Mouse (Mus musculus): ENCODE results near the gene Sec14l5. TPM values are rescaled to one million over a fixed set of nuclear protein-coding genes. Genes with fewer than 3 reads are reported as not detected.

Sec14l5 gene
- polyA plus RNA-seq, 1 experiment: not detected

DNA sequence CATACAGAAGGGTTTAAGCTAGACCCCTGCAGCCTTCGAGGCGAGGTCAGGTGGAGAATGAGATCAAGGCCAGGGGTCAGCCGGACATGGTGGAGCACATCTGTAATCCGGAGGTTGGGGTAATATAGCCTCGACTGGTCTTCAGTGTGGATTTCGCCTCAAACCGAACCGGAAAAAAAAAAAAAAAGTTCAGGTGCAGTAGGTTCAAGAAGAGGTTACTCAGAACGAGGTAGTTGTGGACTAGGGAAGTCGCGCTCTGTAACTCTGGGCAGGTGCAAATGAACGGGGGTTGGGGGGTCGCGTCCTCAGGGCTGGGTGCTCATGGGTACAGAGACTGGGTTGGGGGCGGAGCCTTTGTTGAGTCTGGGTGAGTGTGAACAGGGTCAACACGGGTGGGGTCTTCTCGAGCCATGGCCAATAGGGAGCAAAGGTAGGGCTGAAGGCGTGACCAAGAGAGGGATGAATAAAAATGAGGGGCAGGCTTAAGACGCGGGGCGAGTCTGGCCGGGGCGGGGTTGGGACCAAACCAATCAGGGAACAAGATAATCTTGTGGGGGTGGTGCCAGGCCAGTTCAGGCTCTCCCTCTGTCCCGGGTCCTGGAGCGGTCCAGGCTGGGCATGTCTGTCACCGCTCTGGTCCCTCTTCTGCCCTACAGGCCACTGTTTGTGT is 407 bp upstream of the Sec14l5 start:
- TF ChIP-seq FLI1 (IDR thresholded peaks at IDR 0.05; ENCODE audit: low read length) (no peak), GATA1 (IDR thresholded peaks at IDR 0.05; ENCODE audit: borderline replicate concordance, low read length) (no peak)
- peak overlapping the region; percentile 88 for H3K4me3 ChIP-seq (replicated peaks)

DNA sequence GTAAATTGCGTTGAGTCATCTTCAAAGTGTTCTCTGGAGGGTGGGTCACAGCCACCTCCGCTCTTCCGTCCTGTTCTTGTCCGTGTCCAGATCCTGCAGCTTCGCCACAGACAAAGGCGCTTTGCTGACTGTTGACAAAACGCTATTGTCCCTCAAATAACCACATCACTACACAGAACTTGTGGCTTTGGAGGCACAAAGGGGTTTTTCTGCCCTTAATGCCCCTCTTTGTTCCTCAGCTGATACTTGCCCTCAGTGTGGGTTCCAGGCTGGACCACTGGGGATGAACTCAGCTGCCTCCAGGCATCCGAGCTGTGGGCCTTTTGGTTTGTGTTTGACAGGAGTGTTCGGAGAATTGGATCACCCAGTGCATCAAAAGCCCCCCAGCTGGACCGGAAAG is 3.6 kb downstream of the Sec14l5 start:
- no peak for TF ChIP-seq GATA1 (IDR thresholded peaks at IDR 0.05; ENCODE audit: borderline replicate concordance, low read length)
- TF ChIP-seq FLI1 (IDR thresholded peaks at IDR 0.05; ENCODE audit: low read length): no peak

More for the DNA sequence above, 407 bp upstream of the Sec14l5 start:
- H3K36me3 ChIP-seq (replicated peaks; ENCODE audit: low read length): no peaks in the 10 kb centered on the region
- peaks cover 31% of the 10 kb centered on the region for H3K4me1 ChIP-seq
- H3K9me3 ChIP-seq: 0 out of 2 replicates have a peak, but pooled peaks cover 3% of the 10 kb centered on the region
- peaks cover 80% of the 10 kb centered on the region for H3K27me3 ChIP-seq (replicated peaks)

DNA sequence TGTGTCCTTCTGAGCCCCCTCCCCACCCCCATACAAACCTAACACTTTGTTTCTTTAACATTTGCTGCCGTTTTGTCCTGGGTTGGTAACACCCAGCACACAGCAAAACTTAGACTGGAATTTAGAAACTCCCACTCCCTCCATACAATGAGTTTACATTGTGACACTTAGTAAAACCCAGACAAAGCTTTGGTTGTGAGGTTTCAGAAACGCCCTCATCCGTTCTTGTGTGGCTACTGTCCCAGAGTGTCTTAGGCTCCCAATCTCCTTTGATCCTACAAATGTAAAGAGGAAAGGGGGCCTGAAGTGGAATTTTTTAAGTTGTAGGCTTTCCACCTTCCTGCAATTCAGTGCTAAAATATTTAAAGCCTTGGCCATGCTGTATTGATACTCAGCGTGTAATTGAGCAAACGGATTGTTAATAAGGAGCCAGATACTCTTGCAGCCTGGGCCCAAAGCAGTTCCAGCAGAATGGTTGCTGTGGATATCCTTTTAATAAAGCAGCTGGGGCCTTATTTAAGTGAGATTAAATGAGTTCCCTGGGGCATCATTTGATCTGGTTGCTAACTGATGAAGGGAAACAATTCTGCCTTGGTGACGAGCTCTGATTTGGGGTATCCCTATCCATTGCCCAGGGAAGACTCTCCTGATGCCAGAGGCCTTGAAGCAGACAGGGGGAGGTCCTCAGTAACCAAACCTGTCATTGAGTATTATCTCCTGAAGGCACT is 6.6 kb downstream of the Sec14l5 start:
- Histone ChIP-seq H3K4me1 (peaks cover 7% of the 10 kb centered on the region; the same call in 1 of the 2 replicates), H3K36me3 (replicated peaks; ENCODE audit: low read length) (no peaks in the 10 kb centered on the region), H3K27me3 (replicated peaks) (peaks cover 60% of the 10 kb centered on the region), H3K4me3 (replicated peaks) (no peak overlapping the region), H3K9me3 (no peaks in the 10 kb centered on the region)
- TF ChIP-seq GATA1 (IDR thresholded peaks at IDR 0.05; ENCODE audit: borderline replicate concordance, low read length): no peak
- TF ChIP-seq FLI1 (IDR thresholded peaks at IDR 0.05; ENCODE audit: low read length): no peak

More for the DNA sequence above, 3.6 kb downstream of the Sec14l5 start:
- H3K9me3 ChIP-seq: no peaks in the 10 kb centered on the region
- H3K36me3 ChIP-seq (replicated peaks; ENCODE audit: low read length): no peaks in the 10 kb centered on the region
- H3K4me3 ChIP-seq (replicated peaks): no peak overlapping the region
- H3K27me3 ChIP-seq (replicated peaks): peaks cover 68% of the 10 kb centered on the region
- H3K4me1 ChIP-seq: peaks cover 28% of the 10 kb centered on the region

DNA sequence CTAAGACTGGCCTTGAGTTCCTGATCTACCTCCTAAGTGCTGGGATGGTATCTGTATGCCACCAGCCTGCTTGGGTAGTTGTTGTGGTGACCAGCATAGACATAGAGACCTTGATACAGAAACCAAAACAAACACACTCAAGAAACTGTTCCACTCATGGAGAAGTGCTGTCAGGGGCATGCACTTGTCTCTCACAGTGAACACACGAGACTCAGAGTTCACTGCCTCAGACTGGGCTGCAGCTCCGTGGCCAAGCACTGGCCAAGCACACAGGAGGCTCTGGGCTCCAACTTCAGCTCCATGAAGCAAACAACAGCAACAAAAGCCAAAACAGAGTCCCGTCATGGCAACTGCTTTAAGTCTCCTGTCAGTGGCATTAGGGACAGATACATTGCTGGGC is 8.1 kb downstream of the Sec14l5 start:
- TF ChIP-seq FLI1 (IDR thresholded peaks at IDR 0.05; ENCODE audit: low read length) (no peak), GATA1 (IDR thresholded peaks at IDR 0.05; ENCODE audit: borderline replicate concordance, low read length) (no peak)
- Histone ChIP-seq H3K9me3 (no peaks in the 10 kb centered on the region), H3K27me3 (replicated peaks) (peaks cover 58% of the 10 kb centered on the region), H3K4me1 (peaks cover 15% of the 10 kb centered on the region), H3K36me3 (replicated peaks; ENCODE audit: low read length) (no peaks in the 10 kb centered on the region), H3K4me3 (replicated peaks) (no peak overlapping the region)

DNA sequence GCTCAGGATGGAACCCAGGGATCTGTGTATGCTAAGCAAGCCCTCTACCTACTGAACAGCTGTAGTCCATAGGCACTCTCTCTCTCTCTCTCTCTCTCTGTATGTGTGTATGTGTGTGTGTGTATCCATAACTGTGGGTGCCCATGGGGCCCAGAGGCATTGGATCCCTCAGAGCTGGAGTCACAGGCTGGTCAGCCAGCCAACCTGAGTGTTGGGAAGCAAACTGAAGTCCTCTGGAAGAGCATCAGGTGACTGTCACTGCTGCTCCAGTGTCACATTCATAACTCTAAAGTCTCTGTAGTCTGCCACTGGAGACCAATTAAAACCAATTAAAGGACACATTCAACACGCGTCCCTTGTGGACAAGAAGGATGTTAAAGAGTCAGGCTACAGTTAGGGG is 9.6 kb downstream of the Sec14l5 start:
- TF ChIP-seq GATA1 (IDR thresholded peaks at IDR 0.05; ENCODE audit: borderline replicate concordance, low read length) (no peak), FLI1 (IDR thresholded peaks at IDR 0.05; ENCODE audit: low read length) (no peak)
- peaks cover 17% of the 10 kb centered on the region for H3K4me1 ChIP-seq
- H3K27me3 ChIP-seq (replicated peaks): peaks cover 59% of the 10 kb centered on the region
- H3K36me3 ChIP-seq (replicated peaks; ENCODE audit: low read length): no peaks in the 10 kb centered on the region
- no peak overlapping the region for H3K4me3 ChIP-seq (replicated peaks)
- no peaks in the 10 kb centered on the region for H3K9me3 ChIP-seq

DNA sequence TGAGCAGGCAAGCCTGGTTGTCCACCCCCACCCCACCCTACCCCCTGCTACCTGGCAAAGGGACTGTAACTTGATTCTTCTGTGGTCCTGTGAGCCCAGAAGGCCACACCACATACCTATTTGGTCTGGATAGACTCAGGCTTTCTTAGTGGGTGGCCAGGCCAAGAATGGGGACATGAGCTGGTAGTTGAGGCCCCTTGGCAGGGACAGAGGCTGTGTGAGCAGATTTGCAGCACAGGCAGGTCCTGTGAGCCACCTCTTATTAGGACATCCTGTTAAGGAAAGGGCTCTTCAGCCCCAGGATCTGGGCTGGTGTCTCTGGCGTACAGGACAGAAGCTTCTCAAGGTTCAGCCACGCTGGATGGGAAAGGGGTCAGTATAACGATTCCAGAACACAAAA is 10.2 kb downstream of the Sec14l5 start:
- Histone ChIP-seq H3K4me3 (replicated peaks) (no peak overlapping the region), H3K9me3 (no peaks in the 10 kb centered on the region), H3K27me3 (replicated peaks) (peaks cover 60% of the 10 kb centered on the region), H3K36me3 (replicated peaks; ENCODE audit: low read length) (no peaks in the 10 kb centered on the region), H3K4me1 (peaks cover 20% of the 10 kb centered on the region)
- TF ChIP-seq FLI1 (IDR thresholded peaks at IDR 0.05; ENCODE audit: low read length) (no peak), GATA1 (IDR thresholded peaks at IDR 0.05; ENCODE audit: borderline replicate concordance, low read length) (no peak)

DNA sequence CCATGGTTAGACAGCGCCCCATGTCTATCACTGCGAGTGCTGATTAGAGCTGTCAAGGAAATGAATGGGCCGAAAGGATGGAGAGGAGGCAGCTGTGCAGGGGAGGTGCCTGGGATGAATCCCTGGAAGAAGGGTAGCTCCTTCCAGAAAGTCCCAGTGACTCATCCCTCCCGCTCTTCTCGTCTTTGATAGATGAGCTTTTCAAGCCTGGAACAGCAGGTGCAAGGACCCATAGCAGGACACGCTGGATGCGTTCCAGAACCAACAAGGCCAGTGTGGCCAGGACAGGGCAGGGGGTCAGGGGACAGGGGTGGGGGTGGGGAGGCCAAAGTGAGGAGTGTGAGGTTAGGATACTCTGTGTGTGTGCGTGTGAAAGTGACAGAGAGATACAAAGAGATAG is 12.3 kb downstream of the Sec14l5 start:
- H3K36me3 ChIP-seq (replicated peaks; ENCODE audit: low read length): no peaks in the 10 kb centered on the region
- no peaks in the 10 kb centered on the region for H3K9me3 ChIP-seq
- peaks cover 56% of the 10 kb centered on the region for H3K27me3 ChIP-seq (replicated peaks)
- H3K4me3 ChIP-seq (replicated peaks): no peak overlapping the region
- H3K4me1 ChIP-seq: peaks cover 28% of the 10 kb centered on the region
- TF ChIP-seq GATA1 (IDR thresholded peaks at IDR 0.05; ENCODE audit: borderline replicate concordance, low read length): no peak
- no peak for TF ChIP-seq FLI1 (IDR thresholded peaks at IDR 0.05; ENCODE audit: low read length)

DNA sequence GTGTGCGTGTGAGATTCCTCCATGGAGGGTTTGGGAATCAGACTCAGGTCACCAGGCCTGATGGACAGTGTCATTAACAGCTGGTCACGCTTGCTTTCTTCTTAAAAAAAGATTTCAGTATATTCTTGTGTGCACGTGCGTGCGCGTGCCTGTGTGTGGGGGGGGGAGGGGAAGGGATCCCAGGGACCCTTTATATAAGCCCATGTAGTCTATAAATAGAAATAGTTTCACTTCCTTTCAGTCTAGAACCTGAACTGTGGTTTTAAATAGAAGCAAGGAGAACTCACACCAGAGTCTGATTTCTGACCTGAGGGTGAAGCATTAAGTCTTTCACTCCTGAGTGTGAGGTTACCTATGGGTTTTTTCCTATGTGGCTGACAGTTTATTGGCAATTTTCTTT is 17.4 kb downstream of the Sec14l5 start:
- no peak overlapping the region for H3K4me3 ChIP-seq (replicated peaks)
- peaks cover 30% of the 10 kb centered on the region for H3K27me3 ChIP-seq (replicated peaks)
- no peaks in the 10 kb centered on the region for H3K36me3 ChIP-seq (replicated peaks; ENCODE audit: low read length)
- no peak for TF ChIP-seq GATA1 (IDR thresholded peaks at IDR 0.05; ENCODE audit: borderline replicate concordance, low read length)
- TF ChIP-seq FLI1 (IDR thresholded peaks at IDR 0.05; ENCODE audit: low read length): no peak
- peaks cover 39% of the 10 kb centered on the region for H3K4me1 ChIP-seq
- no peaks in the 10 kb centered on the region for H3K9me3 ChIP-seq

DNA sequence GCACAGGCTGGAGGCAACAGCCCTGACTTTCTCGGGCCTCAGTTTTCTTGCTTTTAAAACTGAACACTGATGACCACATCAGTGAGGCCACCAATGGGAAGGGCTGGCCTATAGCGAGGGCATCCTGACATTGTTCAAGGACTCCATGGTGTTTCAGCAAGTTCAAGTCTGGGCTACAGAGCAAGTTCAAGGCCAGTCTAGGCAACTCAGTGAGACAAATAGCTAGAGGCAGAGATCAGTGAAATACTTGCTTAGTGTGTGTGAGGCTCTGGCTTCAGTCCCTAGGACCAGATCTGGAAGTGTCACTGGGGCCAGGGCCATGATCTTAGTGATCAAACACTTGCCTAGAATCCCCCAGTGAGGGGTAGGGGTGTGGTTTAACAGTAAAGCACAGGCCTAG is 21.1 kb downstream of the Sec14l5 start:
- H3K27me3 ChIP-seq (replicated peaks): peaks cover 16% of the 10 kb centered on the region
- H3K36me3 ChIP-seq (replicated peaks; ENCODE audit: low read length): no peaks in the 10 kb centered on the region
- TF ChIP-seq GATA1 (IDR thresholded peaks at IDR 0.05; ENCODE audit: borderline replicate concordance, low read length) (no peak), FLI1 (IDR thresholded peaks at IDR 0.05; ENCODE audit: low read length) (no peak)
- peaks cover 2% of the 10 kb centered on the region; the same call in 1 of the 2 replicates for H3K9me3 ChIP-seq
- peaks cover 53% of the 10 kb centered on the region for H3K4me1 ChIP-seq
- H3K4me3 ChIP-seq (replicated peaks): no peak overlapping the region

DNA sequence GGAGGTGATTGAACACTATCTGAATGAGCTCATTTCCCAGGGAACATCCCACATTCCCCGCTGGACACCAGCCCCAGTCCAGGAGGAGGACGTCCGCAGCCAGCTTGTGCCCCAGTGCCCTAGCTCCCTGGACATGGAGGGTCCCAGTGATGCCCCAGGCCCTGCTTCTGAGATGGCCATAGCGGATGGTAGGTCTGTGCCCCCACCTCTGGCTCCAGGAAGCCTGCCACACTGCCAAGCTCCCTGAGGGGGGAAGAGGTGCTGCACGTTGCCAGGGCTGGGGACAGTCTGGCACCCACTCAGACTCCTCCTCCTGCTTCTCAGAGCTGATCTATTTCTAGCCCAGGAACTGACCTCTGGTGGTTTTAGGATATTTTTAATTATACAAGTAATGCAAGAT is 21.9 kb downstream of the Sec14l5 start:
- Histone ChIP-seq H3K4me1 (peaks cover 55% of the 10 kb centered on the region), H3K27me3 (replicated peaks) (peaks cover 15% of the 10 kb centered on the region), H3K4me3 (replicated peaks) (peak overlapping the region; percentile 65), H3K36me3 (replicated peaks; ENCODE audit: low read length) (no peaks in the 10 kb centered on the region), H3K9me3 (peaks cover 10% of the 10 kb centered on the region)
- TF ChIP-seq FLI1 (IDR thresholded peaks at IDR 0.05; ENCODE audit: low read length) (no peak), GATA1 (IDR thresholded peaks at IDR 0.05; ENCODE audit: borderline replicate concordance, low read length) (no peak)
